Mouse (Mus musculus) thymus, postnatal 36 days (tissue): Measurements from ENCODE around the gene Olfr1215.
"Not testable (repeated sequence)": the region's sequence is repeated elsewhere in the genome, so short reads cannot be mapped to it uniquely, and the experiment has no call there.

Source experiments
- DNase-seq, 2 experiments: peaks; one replicate each; pipeline ENCODE4 v3.0.0; 2022; ENCODE audit warnings: mixed read lengths in 2 of 2

Gene Olfr1215

GRCm38 (mm10) chr2:89006873-89007272 is at the start of gene Olfr1215:
TSS of gene Olfr1215 (minus strand) at chr2:89006973.
- DNase-seq = no peak

DNA sequence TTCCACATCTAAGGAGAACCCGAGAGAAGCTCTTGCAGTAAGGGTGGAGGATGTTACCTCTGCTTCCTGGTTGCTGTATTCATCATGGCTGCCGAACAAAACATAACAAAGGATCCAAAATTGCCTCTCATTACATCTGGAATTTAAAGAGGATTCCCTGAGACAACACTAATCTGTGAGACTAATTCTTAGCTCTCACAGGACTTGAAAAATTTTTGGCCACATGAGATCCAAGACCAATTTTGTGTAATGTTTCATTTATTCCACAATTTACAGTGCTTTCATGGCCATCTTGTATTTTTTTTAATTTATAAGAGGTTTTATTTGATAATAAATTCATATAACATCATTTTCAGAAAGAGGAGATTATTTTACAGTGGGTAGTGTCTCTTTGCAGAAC is 25.2 kb upstream of the Olfr1215 start, which contains the start of gene Olfr1217:
Gene Olfr1217 (minus strand): TSS at position 101 of the 400 bp plus-strand sequence.
- no peak for DNase-seq

GRCm38 (mm10) chr2:89021436-89021835 is 14.7 kb upstream of the Olfr1215 start:
- not testable (repeated sequence) for DNase-seq

GRCm38 (mm10) chr2:89018240-89018639 is 11.5 kb upstream of the Olfr1215 start, which contains the start of gene Olfr1216:
TSS of gene Olfr1216 (minus strand) at chr2:89018340.
- DNase-seq = no peak

GRCm38 (mm10) chr2:88992553-88992952 is 14.2 kb downstream of the Olfr1215 start, which contains the start of gene Olfr1214:
TSS of gene Olfr1214 (minus strand) at chr2:88992653.
- no peak for DNase-seq

DNA sequence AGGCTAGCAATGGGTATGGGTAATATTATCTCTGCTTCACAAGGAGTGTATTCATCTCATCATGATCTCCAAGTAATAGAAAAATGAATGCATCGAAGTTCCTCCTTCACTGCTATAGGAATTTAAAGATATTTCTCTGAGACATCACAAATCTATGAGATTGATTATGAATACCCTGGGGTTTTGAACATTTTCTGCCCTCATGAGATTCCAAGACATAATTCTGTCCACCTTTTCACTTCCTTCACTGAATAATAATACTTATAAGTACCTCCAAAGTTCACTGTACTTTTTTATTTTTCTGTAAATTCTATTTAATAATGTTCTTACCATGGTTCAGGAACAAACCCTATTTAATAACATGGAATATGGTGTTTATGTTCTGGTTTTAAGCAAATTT is 26.6 kb downstream of the Olfr1215 start, which contains the start of gene Gm13762:
Gene Gm13762 (minus strand): TSS at position 101 of the 400 bp plus-strand sequence.
- DNase-seq = no peak

- no peak for DNase-seq
Measured at GRCm38 (mm10) chr2:88953669-88954068, 53.1 kb downstream of the Olfr1215 start, which contains the start of gene Olfr1212. TSS of gene Olfr1212 (plus strand) at chr2:88953969.
